Mouse (Mus musculus): ENCODE data around the gene Dlg2. TPM values are rescaled to one million over a fixed set of nuclear protein-coding genes. Genes with fewer than 3 reads are reported as not detected.
A peak's percentile ranks its signal among the peaks of the same experiment; 100 is the strongest.

Dlg2 gene
- total and polyA plus RNA-seq, 3 experiments = 0.72 to 1.9 (median 1.7) TPM

DNA sequence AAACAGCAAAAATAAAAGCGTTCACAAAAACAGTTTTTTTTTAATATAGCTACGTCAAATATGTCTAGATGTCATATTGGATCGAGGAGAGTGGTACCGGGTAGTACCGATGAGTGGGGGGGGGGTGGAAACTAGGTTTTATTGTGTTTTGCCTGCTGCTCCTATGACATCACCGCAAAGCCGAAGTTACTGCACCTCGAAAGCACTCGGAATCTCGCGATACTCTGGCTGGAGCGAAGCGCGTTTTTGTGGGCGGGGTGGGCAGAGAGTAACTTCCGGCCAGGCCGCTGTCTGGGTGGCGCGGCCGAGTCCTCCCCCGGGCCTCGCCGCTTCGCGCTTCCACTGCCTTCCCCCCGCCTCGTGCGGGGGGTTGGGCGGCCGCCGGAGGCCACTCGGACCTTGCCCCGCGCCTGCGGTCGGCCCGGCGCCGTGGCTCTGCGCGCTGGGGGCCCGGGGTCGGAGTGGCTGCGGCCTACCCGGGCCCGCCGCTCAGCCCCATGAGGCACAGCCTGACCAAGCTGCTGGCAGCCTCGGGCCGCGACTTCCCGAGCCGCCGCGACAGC, 33.9 kb upstream of the Dlg2 start, which contains the start of gene Crebzf:
Gene Crebzf, plus strand, starts transcription at position 212 of the 563 bp plus-strand sequence.
- Histone ChIP-seq H3K27me3 (ENCODE audit: control insufficient read depth, insufficient read depth, low read length) (no peaks in the 10 kb centered on the region), H3K4me3 (peak within 1 kb of the TSS; percentile 91), H3K36me3 (ENCODE audit: control insufficient read depth, insufficient read depth, low read length) (peaks cover 14% of the 10 kb centered on the region), H3K4me1 (ENCODE audit: control insufficient read depth, insufficient read depth, low read length) (peaks cover 3% of the 10 kb centered on the region), H3K27ac (peak within 1 kb of the TSS; percentile 91), H3K79me2 (replicated peaks; ENCODE audit: control insufficient read depth, insufficient read depth, low read length) (peaks cover 6% of the 10 kb centered on the region; the same call in 1 of the 2 replicates), H3K9ac (ENCODE audit: low read depth, low read length) (peak within 1 kb of the TSS; percentile 98)
- WGBS = under 1% methylated on average over 54 of the region's 54 CpGs
- no peak for TF ChIP-seq CTCF (IDR thresholded peaks at IDR 0.05)
- 0 out of 2 replicates have a peak, but pooled peaks have one; percentile 55 for TF ChIP-seq EP300 (IDR thresholded peaks at IDR 0.05; ENCODE audit: insufficient read depth, low read depth, low read length)
- TF ChIP-seq POLR2A (IDR thresholded peaks at IDR 0.05; ENCODE audit: insufficient read depth, low read depth, low read length) = peak; percentile 82
- intact Hi-C loops (cut with DNase I) = no loop called here
- peak; percentile 95 to 98 for DNase-seq

DNA sequence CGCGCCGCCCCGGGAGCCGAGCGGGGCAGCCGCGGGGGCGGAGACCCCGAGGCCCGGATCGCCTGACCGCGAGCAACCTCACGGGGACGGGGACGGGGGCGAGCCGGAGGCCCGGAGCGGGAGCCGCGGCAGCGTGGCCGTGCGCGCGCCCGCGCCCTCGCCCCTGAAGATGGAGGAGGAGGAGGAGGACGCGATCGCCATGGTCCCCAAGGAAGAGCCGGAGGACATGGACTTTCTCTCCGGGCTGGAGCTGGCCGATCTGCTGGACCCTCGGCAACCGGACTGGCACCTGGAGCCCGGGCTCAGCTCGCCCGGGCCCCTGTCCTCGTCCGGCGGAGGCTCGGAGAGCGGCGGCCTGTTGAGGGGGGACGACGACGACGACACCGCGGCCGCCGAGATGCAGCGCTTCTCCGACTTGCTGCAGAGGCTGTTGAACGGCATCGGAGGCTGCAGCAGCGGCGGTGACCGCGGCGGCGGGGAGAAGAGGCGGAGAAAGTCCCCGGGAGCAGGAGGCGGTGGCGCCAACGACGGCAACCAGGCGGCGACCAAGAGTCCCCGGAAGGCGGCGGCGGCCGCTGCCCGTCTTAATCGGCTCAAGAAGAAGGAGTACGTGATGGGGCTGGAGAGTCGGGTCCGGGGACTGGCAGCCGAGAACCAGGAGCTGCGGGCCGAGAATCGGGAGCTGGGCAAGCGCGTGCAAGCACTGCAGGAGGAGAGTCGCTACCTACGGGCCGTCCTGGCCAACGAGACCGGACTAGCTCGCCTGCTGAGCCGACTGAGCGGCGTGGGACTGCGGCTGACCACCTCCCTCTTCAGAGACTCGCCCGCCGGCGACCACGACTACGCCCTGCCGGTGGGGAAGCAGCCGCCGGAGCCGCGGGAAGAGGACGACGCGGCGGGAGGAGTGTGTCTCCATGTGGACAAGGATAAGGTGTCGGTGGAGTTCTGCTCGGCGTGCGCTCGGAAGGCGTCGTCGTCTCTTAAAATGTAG, 33.1 kb upstream of the Dlg2 start:
- peak; percentile 80 to 86 for DNase-seq
- TF ChIP-seq CTCF (IDR thresholded peaks at IDR 0.05) (peak; percentile 75), POLR2A (IDR thresholded peaks at IDR 0.05; ENCODE audit: insufficient read depth, low read depth, low read length) (no peak)
- Histone ChIP-seq H3K4me3 (peak overlapping the region; percentile 91), H3K27ac (peak overlapping the region; percentile 91), H3K36me3 (ENCODE audit: control insufficient read depth, insufficient read depth, low read length) (peaks cover 18% of the 10 kb centered on the region), H3K9ac (ENCODE audit: low read depth, low read length) (peak overlapping the region; percentile 98), H3K79me2 (replicated peaks; ENCODE audit: control insufficient read depth, insufficient read depth, low read length) (peaks cover 6% of the 10 kb centered on the region; the same call in 1 of the 2 replicates), H3K4me1 (ENCODE audit: control insufficient read depth, insufficient read depth, low read length) (peaks cover 4% of the 10 kb centered on the region), H3K27me3 (ENCODE audit: control insufficient read depth, insufficient read depth, low read length) (no peaks in the 10 kb centered on the region)
- WGBS = under 1% methylated on average over 122 of the region's 123 CpGs
- intact Hi-C loops (cut with DNase I) = loop anchor here (1.0 kb wide), 2 partner anchors 13 to 33 kb away; partner anchors contain the start of genes Dlg2 and Tmem126b

DNA sequence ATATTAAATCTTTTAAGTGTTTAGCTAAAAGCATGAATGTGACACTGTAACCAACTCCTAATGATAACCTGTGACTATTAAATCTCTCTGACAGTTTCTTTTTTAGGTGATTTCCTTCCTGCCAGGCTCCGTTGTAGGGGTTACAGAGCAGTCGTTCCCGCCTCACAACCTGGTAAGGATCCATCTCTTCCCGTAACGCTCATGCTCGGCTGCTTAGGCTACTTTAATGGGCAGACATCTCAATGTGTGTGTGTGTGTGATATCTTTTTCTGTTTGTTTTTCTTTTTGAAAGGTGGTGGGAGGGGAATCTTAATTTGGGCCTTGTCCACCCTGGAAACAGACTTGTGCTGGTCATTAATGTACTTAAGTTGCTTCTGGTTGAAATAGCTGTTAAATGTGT, 32.3 kb upstream of the Dlg2 start:
- Histone ChIP-seq H3K27ac (peak overlapping the region; percentile 91), H3K4me3 (peak overlapping the region; percentile 91), H3K79me2 (replicated peaks; ENCODE audit: control insufficient read depth, insufficient read depth, low read length) (peaks cover 6% of the 10 kb centered on the region; the same call in 1 of the 2 replicates), H3K4me1 (ENCODE audit: control insufficient read depth, insufficient read depth, low read length) (peaks cover 4% of the 10 kb centered on the region), H3K9ac (ENCODE audit: low read depth, low read length) (peak overlapping the region; percentile 59), H3K36me3 (ENCODE audit: control insufficient read depth, insufficient read depth, low read length) (peaks cover 22% of the 10 kb centered on the region), H3K27me3 (ENCODE audit: control insufficient read depth, insufficient read depth, low read length) (no peaks in the 10 kb centered on the region)
- intact Hi-C loops (cut with DNase I) = loop anchor here (1.0 kb wide), 2 partner anchors 12 to 32 kb away; partner anchors contain the start of genes Dlg2 and Tmem126b
- TF ChIP-seq EP300 (IDR thresholded peaks at IDR 0.05; ENCODE audit: insufficient read depth, low read depth, low read length) = no peak
- TF ChIP-seq POLR2A (IDR thresholded peaks at IDR 0.05; ENCODE audit: insufficient read depth, low read depth, low read length) = no peak
- no peak for TF ChIP-seq CTCF (IDR thresholded peaks at IDR 0.05)
- 2% methylated on average over 6 of the region's 6 CpGs for WGBS
- DNase-seq = no peak

DNA sequence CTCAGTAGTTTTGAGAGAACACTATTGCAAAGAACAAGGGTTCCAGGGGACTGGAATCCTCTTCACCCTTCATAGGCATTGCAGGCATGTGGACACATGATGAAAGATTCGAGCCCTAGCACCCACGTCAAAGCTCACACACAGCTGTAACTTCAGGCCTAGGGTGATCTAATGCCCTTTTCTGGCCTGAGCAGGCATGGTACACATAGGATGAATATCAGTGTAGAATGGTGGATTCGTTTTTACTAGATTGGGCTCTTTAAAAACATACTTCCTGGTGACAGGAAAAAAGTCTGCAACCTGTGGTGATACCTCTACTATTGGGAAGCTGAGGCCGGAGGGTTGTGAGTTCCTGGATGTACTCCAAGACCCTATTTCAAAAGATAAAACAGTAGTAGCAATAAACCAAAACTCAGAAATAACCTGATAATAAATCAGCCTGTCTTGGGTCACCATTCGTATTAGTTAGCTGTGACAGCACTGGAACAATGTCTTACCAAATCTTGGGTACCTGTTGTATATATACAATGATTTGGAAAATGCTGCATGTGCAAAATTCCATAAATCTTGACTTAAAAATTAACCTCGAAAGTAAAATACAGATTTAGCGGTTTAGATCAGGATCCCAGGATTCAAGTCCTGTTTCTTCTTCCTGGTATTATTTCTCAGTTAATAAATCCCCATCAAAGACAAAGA, 20.2 kb upstream of the Dlg2 start:
- H3K27ac ChIP-seq = peak overlapping the region; percentile 92
- no peak overlapping the region for H3K9ac ChIP-seq (ENCODE audit: low read depth, low read length)
- peak overlapping the region; percentile 92 for H3K4me3 ChIP-seq
- WGBS = 10% methylated on average over 7 of the region's 7 CpGs
- intact Hi-C loops (cut with DNase I) = loop anchor here (1.0 to 2.0 kb wide), 2 partner anchors 12 to 29 kb away; partner anchors contain the start of gene Ccdc89
- peaks cover 2% of the 10 kb centered on the region for H3K4me1 ChIP-seq (ENCODE audit: control insufficient read depth, insufficient read depth, low read length)
- TF ChIP-seq EP300 (IDR thresholded peaks at IDR 0.05; ENCODE audit: insufficient read depth, low read depth, low read length) (no peak), POLR2A (IDR thresholded peaks at IDR 0.05; ENCODE audit: insufficient read depth, low read depth, low read length) (peak; percentile 32; the same call in 1 of the 2 replicates)
- no peaks in the 10 kb centered on the region for H3K27me3 ChIP-seq (ENCODE audit: control insufficient read depth, insufficient read depth, low read length)
- H3K36me3 ChIP-seq (ENCODE audit: control insufficient read depth, insufficient read depth, low read length) = peaks cover 16% of the 10 kb centered on the region
- H3K79me2 ChIP-seq (replicated peaks; ENCODE audit: control insufficient read depth, insufficient read depth, low read length) = no peaks in the 10 kb centered on the region
- no peak for DNase-seq

DNA sequence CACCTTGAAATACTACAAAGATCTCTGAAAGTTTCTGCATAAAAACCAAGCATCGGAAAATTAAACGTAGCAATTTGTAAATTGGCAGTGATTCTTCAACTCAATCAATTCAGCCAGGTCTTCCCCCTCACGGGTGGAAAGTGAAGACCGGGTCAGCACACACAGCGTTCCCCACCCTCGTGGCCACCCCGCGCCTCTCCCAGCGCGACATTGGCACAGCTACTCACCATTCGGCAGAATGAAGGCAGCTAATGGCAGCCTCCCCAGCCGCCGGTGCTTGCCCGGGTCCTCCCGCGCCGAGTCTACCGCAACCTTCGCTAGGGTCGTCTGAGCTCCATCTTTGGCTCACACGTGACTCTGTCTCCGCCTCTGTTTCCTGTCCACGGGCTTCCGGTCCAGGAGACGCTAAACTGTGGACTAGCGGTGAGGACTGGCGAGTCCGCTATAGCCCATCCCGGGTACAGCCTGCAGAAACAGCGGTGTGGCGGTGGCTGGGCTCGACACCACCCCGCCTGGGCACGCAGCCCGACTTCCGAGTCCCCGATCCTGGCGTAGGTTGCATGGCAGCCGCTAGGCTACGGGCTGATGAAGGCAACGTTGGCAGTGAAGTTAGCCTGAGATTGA, 19.5 kb upstream of the Dlg2 start, which contains the start of gene Tmem126a:
Gene Tmem126a, minus strand, starts transcription at position 385 of the 624 bp plus-strand sequence.
- under 1% methylated on average over 41 of the region's 41 CpGs for WGBS

More for the DNA sequence above, 19.5 kb upstream of the Dlg2 start, which contains the start of gene Tmem126a:
- Histone ChIP-seq H3K4me1 (ENCODE audit: control insufficient read depth, insufficient read depth, low read length) (peaks cover 2% of the 10 kb centered on the region), H3K27ac (peak within 1 kb of the TSS; percentile 92), H3K4me3 (peak within 1 kb of the TSS; percentile 92), H3K79me2 (replicated peaks; ENCODE audit: control insufficient read depth, insufficient read depth, low read length) (no peaks in the 10 kb centered on the region), H3K27me3 (ENCODE audit: control insufficient read depth, insufficient read depth, low read length) (no peaks in the 10 kb centered on the region), H3K9ac (ENCODE audit: low read depth, low read length) (peak within 1 kb of the TSS; percentile 97), H3K36me3 (ENCODE audit: control insufficient read depth, insufficient read depth, low read length) (peaks cover 14% of the 10 kb centered on the region)
- intact Hi-C loops (cut with DNase I) = loop anchor here (1.0 to 2.0 kb wide), 3 partner anchors 13 to 30 kb away; partner anchors contain the start of gene Ccdc89
- DNase-seq = peak; percentile 88 to 91
- TF ChIP-seq CTCF (IDR thresholded peaks at IDR 0.05) = peak; percentile 54
- peak; percentile 96 for TF ChIP-seq POLR2A (IDR thresholded peaks at IDR 0.05; ENCODE audit: insufficient read depth, low read depth, low read length)
- TF ChIP-seq EP300 (IDR thresholded peaks at IDR 0.05; ENCODE audit: insufficient read depth, low read depth, low read length) = peak; percentile 61; the same call in 1 of the 2 replicates
